Mouse (Mus musculus) spleen, adult 2 months (tissue): ENCODE data around the gene Atf1.

Experiments
- CTCF ChIP-seq: fragments of 200-500 bp; IDR thresholded peaks from 2 replicates; pipeline ENCODE4 v1.5.1; 2011; ENCODE audit warnings: mild to moderate bottlenecking, inconsistent platforms; ENCODE audit not compliant: insufficient read depth, insufficient read length, insufficient replicate concordance; ENCODE audit errors: extremely low read depth
- POLR2A ChIP-seq: fragments of 200-500 bp; IDR thresholded peaks from 2 replicates; pipeline ENCODE4 v1.6.1; 2011; ENCODE audit warnings: low read depth, low read length, inconsistent platforms

GRCm38 (mm10) chr15:100210013-100210412 lies 17.6 kb upstream of the Atf1 start:
- TF ChIP-seq CTCF (no peak), POLR2A (no peak)
